Mouse (Mus musculus): ENCODE results near the gene Cntnap4. TPM values are rescaled to one million over a fixed set of nuclear protein-coding genes. Genes with fewer than 3 reads are reported as not detected.

Gene Cntnap4
- polyA plus RNA-seq (2012), result not detected in 2 replicates

DNA sequence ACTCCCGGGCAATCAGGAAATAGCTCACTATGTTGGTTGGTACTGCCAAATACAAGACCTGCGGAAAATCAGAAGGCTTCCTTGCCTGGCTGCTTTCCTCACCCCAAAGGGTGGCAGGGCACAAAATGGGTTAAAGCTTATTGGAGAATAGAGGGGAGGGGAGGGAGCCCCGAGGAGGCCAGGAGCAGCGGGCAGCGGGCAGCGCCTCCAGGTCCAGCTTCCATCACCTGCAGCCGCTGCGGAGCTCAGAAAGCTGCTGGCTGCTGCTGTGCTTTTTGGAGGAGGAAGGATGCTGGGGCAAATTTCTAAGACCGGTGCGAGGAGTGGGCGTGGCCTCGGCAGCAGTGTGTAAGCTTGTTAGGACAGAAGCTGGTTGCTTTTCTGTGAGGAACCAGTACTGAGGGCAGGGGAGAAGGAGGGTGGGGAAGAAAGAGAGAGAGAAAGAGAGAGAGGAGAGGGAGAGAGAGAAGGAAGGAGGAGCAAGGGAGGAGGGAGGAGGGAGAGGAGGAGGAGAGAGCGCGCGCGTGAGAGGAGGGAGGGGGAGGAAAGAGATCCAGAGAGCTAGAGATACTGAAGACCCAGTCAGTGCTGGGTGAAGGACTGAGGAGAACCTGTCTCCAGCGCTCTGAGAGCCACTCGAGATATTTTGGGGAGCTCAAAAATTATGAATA is at the start of gene Cntnap4:
Gene Cntnap4 (plus strand): TSS at position 573 of the 671 bp plus-strand sequence.
- H3K4me1 ChIP-seq (ENCODE audit: control insufficient read depth), result no peaks in the 10 kb centered on the region
- no peaks in the 10 kb centered on the region for H3K36me3 ChIP-seq (ENCODE audit: control insufficient read depth)
- H3K27me3 ChIP-seq (ENCODE audit: control insufficient read depth), result no peaks in the 10 kb centered on the region
- no peak for TF ChIP-seq TAL1 (IDR thresholded peaks at IDR 0.05; ENCODE audit: low read length)
- TF ChIP-seq GATA1 (IDR thresholded peaks at IDR 0.05; ENCODE audit: low read length), result no peak
- H3K9me3 ChIP-seq (ENCODE audit: control insufficient read depth, low read length), result peaks cover 7% of the 10 kb centered on the region
- H3K4me3 ChIP-seq (replicated peaks), result no peak within 1 kb of the TSS

DNA sequence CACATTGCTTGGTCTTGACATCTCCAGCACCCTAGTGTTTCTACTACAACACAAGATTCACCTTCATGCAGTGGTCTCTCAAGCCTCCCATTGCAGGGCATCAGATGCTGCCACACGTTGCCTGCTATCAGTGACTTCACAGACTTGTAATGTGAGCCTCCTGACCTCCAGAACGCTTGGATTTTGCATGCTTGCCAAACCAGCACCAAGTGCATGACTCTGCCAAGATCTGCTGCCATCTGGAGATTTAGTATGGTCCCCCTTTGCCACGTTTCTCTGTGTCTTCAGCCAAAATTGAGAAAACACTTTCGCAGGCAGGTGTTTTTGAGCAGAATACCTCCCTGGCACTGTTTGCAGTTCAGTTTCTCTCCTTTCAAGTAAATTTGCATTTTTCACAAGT is 12.5 kb upstream of the Cntnap4 start:
- H3K9me3 ChIP-seq (ENCODE audit: control insufficient read depth, low read length), result peaks cover 43% of the 10 kb centered on the region
- no peaks in the 10 kb centered on the region for H3K27me3 ChIP-seq (ENCODE audit: control insufficient read depth)
- H3K4me1 ChIP-seq (ENCODE audit: control insufficient read depth), result no peaks in the 10 kb centered on the region
- TF ChIP-seq GATA1 (IDR thresholded peaks at IDR 0.05; ENCODE audit: low read length) (no peak), TAL1 (IDR thresholded peaks at IDR 0.05; ENCODE audit: low read length) (no peak)
- H3K4me3 ChIP-seq (replicated peaks), result no peak overlapping the region
- no peaks in the 10 kb centered on the region for H3K36me3 ChIP-seq (ENCODE audit: control insufficient read depth)

DNA sequence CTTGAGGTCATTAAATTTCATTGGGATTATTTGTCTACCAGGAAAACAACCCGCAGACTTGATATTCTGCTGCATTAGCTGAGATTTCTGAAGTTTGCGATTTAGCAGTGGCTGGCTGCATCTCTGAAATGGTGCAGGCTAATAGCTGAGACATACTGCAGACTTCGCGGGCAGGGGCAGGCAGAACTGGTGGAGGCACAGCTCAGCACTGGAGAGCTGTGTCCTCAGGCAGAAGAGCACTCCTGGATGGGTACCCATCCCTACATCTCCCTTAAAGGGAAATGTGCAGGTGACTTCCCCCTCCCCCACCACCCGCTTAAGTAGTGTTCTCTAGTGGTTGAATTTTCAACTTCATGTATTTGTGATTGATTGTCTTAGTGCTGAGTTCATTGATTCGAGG is 698 bp downstream of the Cntnap4 start:
- no peaks in the 10 kb centered on the region for H3K4me1 ChIP-seq (ENCODE audit: control insufficient read depth)
- H3K4me3 ChIP-seq (replicated peaks), result no peak overlapping the region

DNA sequence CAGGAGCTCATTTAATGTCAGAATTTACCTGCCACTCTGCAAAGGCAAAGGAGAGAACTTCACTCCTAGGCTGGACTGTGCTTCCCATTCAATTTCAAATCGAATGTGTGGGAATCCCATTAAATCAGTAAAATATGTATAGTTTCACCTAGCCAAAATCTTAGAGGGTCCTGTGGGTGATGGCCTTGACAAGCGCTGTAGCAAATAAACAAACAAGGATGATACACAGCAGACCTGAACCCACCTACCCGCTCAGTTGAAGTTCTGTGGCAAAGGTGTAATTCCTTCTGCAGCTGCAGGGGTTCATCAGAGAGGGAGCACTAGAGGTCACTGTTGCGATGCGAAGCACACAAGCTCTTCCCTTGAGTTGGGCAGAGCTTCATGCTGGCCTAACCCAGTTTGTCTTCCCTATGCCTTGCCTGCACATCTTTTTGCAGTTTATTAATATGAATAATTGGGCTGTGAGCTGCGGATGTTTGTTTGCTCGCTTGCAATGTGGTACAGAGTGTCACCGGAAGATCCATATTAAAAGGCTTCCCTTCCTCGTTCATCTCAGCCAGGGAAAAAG is 1.6 kb downstream of the Cntnap4 start:
- TF ChIP-seq GATA1 (IDR thresholded peaks at IDR 0.05; ENCODE audit: low read length), result no peak
- TF ChIP-seq TAL1 (IDR thresholded peaks at IDR 0.05; ENCODE audit: low read length), result no peak
- Histone ChIP-seq H3K4me1 (ENCODE audit: control insufficient read depth) (no peaks in the 10 kb centered on the region), H3K4me3 (replicated peaks) (no peak overlapping the region), H3K27me3 (ENCODE audit: control insufficient read depth) (no peaks in the 10 kb centered on the region), H3K36me3 (ENCODE audit: control insufficient read depth) (no peaks in the 10 kb centered on the region), H3K9me3 (ENCODE audit: control insufficient read depth, low read length) (peaks cover 7% of the 10 kb centered on the region)

More for the DNA sequence above, 698 bp downstream of the Cntnap4 start:
- TF ChIP-seq TAL1 (IDR thresholded peaks at IDR 0.05; ENCODE audit: low read length) (no peak), GATA1 (IDR thresholded peaks at IDR 0.05; ENCODE audit: low read length) (no peak)
- Histone ChIP-seq H3K27me3 (ENCODE audit: control insufficient read depth) (no peaks in the 10 kb centered on the region), H3K9me3 (ENCODE audit: control insufficient read depth, low read length) (peaks cover 7% of the 10 kb centered on the region), H3K36me3 (ENCODE audit: control insufficient read depth) (no peaks in the 10 kb centered on the region)

DNA sequence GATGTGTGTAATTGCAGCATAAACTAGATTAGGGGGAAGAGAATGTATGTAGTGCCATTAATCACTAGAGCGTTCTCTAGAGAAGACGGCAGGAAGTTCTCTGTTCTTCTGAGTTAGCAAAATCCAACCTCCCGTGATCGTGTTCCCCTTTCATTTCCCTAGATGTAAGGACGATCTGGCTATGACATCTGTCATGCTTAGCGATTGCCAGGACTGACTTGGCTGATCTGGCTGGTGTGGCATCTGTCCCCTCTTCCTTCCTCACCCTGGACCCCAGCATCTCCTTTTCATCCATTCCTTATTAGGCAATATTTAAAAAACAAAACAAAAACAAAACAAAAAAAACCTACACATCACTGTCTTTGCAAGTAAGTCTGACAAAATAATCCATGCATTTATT is 11.6 kb downstream of the Cntnap4 start:
- no peaks in the 10 kb centered on the region for H3K27me3 ChIP-seq (ENCODE audit: control insufficient read depth)
- no peak overlapping the region for H3K4me3 ChIP-seq (replicated peaks)
- H3K4me1 ChIP-seq (ENCODE audit: control insufficient read depth), result no peaks in the 10 kb centered on the region
- peaks cover 29% of the 10 kb centered on the region for H3K9me3 ChIP-seq (ENCODE audit: control insufficient read depth, low read length)
- TF ChIP-seq TAL1 (IDR thresholded peaks at IDR 0.05; ENCODE audit: low read length), result no peak
- no peaks in the 10 kb centered on the region for H3K36me3 ChIP-seq (ENCODE audit: control insufficient read depth)

DNA sequence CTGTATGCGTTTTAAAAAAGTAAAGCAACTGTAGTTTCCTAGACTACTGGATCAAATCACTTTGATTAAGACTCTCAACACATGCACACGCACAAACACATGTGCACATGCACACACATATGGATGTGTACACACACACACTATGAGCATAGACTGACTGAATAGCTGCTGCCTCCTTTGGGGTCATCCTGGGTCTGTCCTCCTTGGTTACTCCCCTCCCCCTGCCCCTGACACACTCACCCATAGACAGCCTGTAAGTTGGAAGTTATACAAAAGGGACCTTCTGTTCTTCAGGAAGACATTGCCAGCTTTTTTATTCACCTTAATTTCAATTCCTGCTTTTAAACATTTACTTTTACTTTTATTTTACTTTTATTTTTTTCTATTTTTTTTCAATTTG is 13.6 kb downstream of the Cntnap4 start:
- Histone ChIP-seq H3K4me1 (ENCODE audit: control insufficient read depth) (no peaks in the 10 kb centered on the region), H3K4me3 (replicated peaks) (no peak overlapping the region), H3K27me3 (ENCODE audit: control insufficient read depth) (no peaks in the 10 kb centered on the region), H3K36me3 (ENCODE audit: control insufficient read depth) (no peaks in the 10 kb centered on the region), H3K9me3 (ENCODE audit: control insufficient read depth, low read length) (peaks cover 29% of the 10 kb centered on the region)
- no peak for TF ChIP-seq TAL1 (IDR thresholded peaks at IDR 0.05; ENCODE audit: low read length)
- TF ChIP-seq GATA1 (IDR thresholded peaks at IDR 0.05; ENCODE audit: low read length), result no peak

DNA sequence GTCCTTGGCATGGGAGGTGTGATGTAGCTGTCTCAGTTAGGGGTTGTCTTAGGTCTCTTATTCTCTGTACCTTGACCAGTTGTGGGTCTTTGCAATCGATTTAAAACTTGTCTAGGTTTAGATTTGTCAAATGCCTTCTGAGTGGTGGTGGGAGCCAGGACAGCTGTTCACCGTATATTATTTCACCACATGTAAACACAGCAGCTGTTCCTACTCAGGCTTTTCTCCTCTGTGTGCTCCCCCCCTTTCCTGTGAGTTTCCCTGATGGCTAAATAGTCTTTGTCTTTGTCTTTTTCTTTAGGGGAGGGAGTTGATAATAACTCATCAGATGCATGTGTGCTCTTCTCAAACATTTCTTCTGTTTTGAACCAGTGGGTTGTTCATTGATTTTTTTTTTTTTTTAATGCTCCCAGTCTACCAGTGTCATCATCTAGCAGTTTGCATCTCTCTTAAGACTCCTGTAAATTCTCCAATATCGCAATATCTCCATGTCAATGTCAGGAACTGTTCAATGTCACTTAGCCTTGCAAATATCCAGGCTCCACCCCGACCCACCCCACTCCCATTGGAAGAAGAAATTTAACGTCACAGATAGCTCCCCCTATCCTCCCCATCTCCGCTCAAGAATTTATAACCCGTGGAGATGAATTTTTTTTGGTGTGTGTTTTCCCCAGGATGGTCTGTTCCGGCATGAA is 18.7 kb downstream of the Cntnap4 start:
- H3K9me3 ChIP-seq (ENCODE audit: control insufficient read depth, low read length), result peaks cover 40% of the 10 kb centered on the region
- TF ChIP-seq TAL1 (IDR thresholded peaks at IDR 0.05; ENCODE audit: low read length), result no peak
- TF ChIP-seq GATA1 (IDR thresholded peaks at IDR 0.05; ENCODE audit: low read length), result no peak
- H3K4me3 ChIP-seq (replicated peaks), result no peak overlapping the region
- H3K36me3 ChIP-seq (ENCODE audit: control insufficient read depth), result no peaks in the 10 kb centered on the region
- H3K27me3 ChIP-seq (ENCODE audit: control insufficient read depth), result no peaks in the 10 kb centered on the region
- no peaks in the 10 kb centered on the region for H3K4me1 ChIP-seq (ENCODE audit: control insufficient read depth)

DNA sequence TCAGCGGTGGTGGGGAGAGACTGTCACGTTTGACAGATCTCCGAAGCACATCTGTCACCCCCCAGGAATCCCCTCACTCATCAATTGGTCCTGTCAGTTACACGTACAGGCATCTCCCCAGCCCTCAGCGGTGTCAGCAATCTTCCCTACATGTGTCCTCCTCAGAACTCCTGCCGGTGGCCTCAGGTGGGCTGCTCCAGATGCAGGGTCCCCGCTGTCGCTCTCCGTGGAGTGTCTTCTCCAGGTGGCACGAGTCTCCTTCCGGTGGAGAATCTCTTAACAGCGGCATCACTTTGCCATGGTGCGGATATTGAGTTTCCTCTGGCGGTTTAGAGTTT is 19.2 kb downstream of the Cntnap4 start:
- Histone ChIP-seq H3K36me3 (ENCODE audit: control insufficient read depth) (no peaks in the 10 kb centered on the region), H3K4me1 (ENCODE audit: control insufficient read depth) (no peaks in the 10 kb centered on the region), H3K27me3 (ENCODE audit: control insufficient read depth) (no peaks in the 10 kb centered on the region), H3K4me3 (replicated peaks) (no peak overlapping the region), H3K9me3 (ENCODE audit: control insufficient read depth, low read length) (peaks cover 42% of the 10 kb centered on the region)
- TF ChIP-seq GATA1 (IDR thresholded peaks at IDR 0.05; ENCODE audit: low read length) (no peak), TAL1 (IDR thresholded peaks at IDR 0.05; ENCODE audit: low read length) (no peak)

DNA sequence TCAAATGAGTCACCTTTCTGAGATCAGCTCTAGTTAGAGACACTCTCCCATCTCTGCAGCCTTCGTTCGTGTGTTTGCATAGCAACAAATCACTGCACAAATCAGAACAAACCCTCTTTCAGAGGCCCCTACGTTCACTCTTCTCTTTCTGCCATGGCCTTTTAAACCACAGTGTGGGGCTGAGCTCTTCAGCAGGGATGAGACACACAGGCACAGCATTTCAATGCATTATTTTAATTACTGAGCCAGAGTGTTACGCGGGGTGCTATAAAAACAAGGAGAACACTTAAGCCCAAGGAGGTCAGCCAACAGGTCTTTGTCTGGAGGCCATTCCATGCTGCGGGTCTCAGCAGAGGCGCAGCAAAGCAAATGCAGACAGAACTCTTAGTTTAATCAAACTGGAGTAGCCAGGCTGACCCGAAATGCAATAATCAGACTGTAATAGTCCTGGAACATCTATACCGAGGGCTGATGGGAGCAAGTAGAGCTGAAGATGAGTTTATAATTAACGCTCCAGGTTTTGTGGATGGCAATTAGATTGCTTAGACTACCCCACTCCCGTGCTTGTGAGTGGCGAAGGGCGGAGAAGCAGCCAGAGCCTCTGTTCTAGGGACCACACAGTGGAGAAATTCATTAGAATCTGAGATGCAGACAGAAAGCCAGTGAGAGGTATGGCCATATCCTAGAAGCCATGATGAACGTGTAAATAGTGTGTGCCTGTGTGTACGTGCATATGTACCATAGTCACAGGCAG is 26.4 kb downstream of the Cntnap4 start:
- no peak overlapping the region for H3K4me3 ChIP-seq (replicated peaks)
- no peaks in the 10 kb centered on the region for H3K27me3 ChIP-seq (ENCODE audit: control insufficient read depth)
- no peaks in the 10 kb centered on the region for H3K36me3 ChIP-seq (ENCODE audit: control insufficient read depth)
- H3K9me3 ChIP-seq (ENCODE audit: control insufficient read depth, low read length), result peaks cover 47% of the 10 kb centered on the region
- H3K4me1 ChIP-seq (ENCODE audit: control insufficient read depth), result no peaks in the 10 kb centered on the region
- no peak for TF ChIP-seq TAL1 (IDR thresholded peaks at IDR 0.05; ENCODE audit: low read length)
- TF ChIP-seq GATA1 (IDR thresholded peaks at IDR 0.05; ENCODE audit: low read length), result no peak
